Mouse (Mus musculus): ENCODE data around the gene Celf2. TPM values are rescaled to one million over a fixed set of nuclear protein-coding genes. Genes with fewer than 3 reads are reported as not detected.

The Celf2 gene
- polyA plus RNA-seq, 1 experiment = 40.8 TPM

- WGBS = 81% methylated on average over 4 of the region's 4 CpGs
- Histone ChIP-seq H3K4me3 (ENCODE audit: extremely low read depth, insufficient read depth, insufficient read length) (no peak overlapping the region), H3K4me1 (ENCODE audit: control insufficient read depth, insufficient read depth, insufficient read length) (no peaks in the 10 kb centered on the region), H3K36me3 (ENCODE audit: control insufficient read depth, insufficient read depth, low read length) (no peaks in the 10 kb centered on the region), H3K27me3 (ENCODE audit: control insufficient read depth, insufficient read depth, low read length) (no peaks in the 10 kb centered on the region), H3K27ac (ENCODE audit: insufficient read depth, low read length) (no peak overlapping the region)
- TF ChIP-seq POLR2A (IDR thresholded peaks at IDR 0.05; ENCODE audit: low read depth, low read length) (no peak), CTCF (IDR thresholded peaks at IDR 0.05; ENCODE audit: extremely low read depth, insufficient read depth, insufficient read length, insufficient replicate concordance) (no peak)
- DNase-seq (ENCODE audit: low read depth in 1 of 2, low spot score in 2 of 2) = no peak
These were observed 1018.5 kb downstream of the Celf2 start for GRCm38 (mm10) chr2:6490870-6491269.

GRCm38 (mm10) chr2:6490076-6490475 is 1019.3 kb downstream of the Celf2 start:
- Histone ChIP-seq H3K27me3 (ENCODE audit: control insufficient read depth, insufficient read depth, low read length) (no peaks in the 10 kb centered on the region), H3K4me1 (ENCODE audit: control insufficient read depth, insufficient read depth, insufficient read length) (no peaks in the 10 kb centered on the region), H3K27ac (ENCODE audit: insufficient read depth, low read length) (no peak overlapping the region), H3K36me3 (ENCODE audit: control insufficient read depth, insufficient read depth, low read length) (no peaks in the 10 kb centered on the region), H3K4me3 (ENCODE audit: extremely low read depth, insufficient read depth, insufficient read length) (no peak overlapping the region)
- TF ChIP-seq CTCF (IDR thresholded peaks at IDR 0.05; ENCODE audit: extremely low read depth, insufficient read depth, insufficient read length, insufficient replicate concordance) (no peak), POLR2A (IDR thresholded peaks at IDR 0.05; ENCODE audit: low read depth, low read length) (no peak)
- WGBS = 92% methylated on average over 6 of the region's 6 CpGs
- DNase-seq (ENCODE audit: low read depth in 1 of 2, low spot score in 2 of 2) = no peak
